Mouse (Mus musculus) splenic B cell, adult 2 months (primary cell): Measurements from ENCODE around the gene Cacna1e.
A peak's percentile ranks its signal among the peaks of the same experiment; 100 is the strongest.

ENCODE experiments used
- DNase-seq: peaks from one replicate; pipeline ENCODE4 v3.0.0-alpha.2; 2011; ENCODE audit warnings: low read depth, low spot score
- H3K27me3 ChIP-seq: 2 replicates; pipeline ENCODE4 v1.6.1; 2012; ENCODE audit warnings: mild to moderate bottlenecking, low read length, moderate library complexity, mixed read lengths; ENCODE audit not compliant: control insufficient read depth, poor library complexity, insufficient read depth, severe bottlenecking
- H3K36me3 ChIP-seq: 2 replicates; pipeline ENCODE4 v1.6.1; 2012; ENCODE audit warnings: mild to moderate bottlenecking, low read length, moderate library complexity, mixed read lengths; ENCODE audit not compliant: control insufficient read depth, poor library complexity, insufficient read depth, severe bottlenecking

Gene Cacna1e

DNA sequence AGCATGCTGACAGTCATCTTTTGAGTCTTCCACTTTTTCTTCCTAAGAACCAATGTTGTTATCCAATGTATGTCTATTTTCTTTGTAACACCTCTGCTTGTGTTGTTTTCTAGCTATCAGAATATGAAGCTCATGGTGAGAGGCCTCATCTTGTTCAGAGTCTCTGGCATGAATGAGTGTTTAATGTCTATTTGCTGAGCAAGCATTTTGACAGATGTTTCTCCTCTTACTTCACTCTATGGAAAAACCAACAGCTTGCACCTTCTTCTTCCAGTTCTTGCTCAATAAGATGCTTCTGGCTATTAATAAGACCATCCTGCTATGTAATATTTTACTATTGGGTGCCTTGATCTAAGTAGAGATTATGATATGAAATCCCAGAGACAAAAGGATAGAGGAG lies 346.9 kb downstream of the Cacna1e start:
- Histone ChIP-seq H3K36me3 (no peaks in the 10 kb centered on the region), H3K27me3 (no peaks in the 10 kb centered on the region)
- no peak for DNase-seq

DNA sequence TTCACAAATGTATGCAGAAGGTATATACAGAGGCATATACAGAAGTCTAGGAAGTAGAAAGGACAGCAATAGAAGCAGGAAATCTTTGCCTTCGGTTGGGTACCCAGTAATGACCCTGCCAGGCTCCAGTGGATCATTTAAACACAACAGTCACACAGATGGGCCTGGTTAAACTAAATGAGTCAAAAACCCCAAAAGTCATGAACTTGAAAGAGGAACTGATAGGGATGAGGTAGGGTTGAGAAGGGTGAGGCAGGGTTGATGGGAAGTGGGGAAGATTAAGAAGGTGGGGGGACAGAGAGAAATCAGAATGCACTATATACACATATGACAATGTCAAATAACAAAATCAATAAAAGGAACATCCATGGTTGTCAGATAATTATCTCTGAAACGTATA lies 347.5 kb downstream of the Cacna1e start:
- no peaks in the 10 kb centered on the region for H3K36me3 ChIP-seq
- DNase-seq: peak; percentile 10

DNA sequence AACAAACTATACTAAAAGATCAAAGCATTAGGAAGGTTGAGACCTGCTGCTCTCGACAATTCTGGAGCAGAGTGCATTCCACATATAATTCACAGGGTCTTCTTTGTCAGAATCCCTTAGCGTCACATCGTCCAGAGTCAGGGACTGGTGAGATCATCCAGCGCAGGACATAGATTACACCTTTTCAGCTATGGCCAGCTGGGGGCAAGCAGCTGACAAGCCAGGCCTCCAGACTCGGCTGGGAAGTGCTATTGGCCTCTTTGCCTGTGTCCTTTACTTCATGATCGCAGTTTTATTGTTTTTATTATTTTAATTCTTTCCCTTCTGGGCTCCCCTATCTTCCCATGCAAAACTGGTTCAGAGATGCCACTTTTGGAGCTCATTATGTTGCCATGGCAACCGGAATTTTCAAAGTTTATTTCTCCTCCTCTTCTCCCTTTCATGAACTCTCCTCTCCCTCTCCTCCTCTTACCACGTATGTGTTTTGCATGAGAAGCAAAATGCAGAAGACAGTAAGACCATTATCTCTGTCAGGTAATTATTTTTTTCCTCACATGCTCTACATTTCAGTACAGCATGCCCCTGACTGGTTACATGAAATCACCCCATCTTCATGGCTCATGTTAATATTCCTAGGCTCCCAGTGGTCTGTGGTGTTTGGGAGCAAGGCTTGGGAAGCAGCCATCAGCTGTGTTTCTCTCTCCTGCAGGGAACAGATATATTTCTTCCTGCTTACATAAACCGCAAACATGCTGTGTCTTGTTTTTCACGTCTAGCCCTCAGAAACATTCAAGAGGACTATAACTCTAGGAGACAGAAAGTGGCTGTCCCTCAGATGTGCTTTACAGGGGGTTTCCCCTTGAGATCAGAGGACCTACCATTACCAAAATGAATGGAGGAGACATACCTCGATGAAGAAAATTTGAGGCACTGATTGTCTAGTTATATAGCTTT lies 351.0 kb downstream of the Cacna1e start:
- DNase-seq: no peak
- Histone ChIP-seq H3K36me3 (no peaks in the 10 kb centered on the region), H3K27me3 (no peaks in the 10 kb centered on the region)

More for the DNA sequence above, 347.5 kb downstream of the Cacna1e start:
- no peaks in the 10 kb centered on the region for H3K27me3 ChIP-seq

DNA sequence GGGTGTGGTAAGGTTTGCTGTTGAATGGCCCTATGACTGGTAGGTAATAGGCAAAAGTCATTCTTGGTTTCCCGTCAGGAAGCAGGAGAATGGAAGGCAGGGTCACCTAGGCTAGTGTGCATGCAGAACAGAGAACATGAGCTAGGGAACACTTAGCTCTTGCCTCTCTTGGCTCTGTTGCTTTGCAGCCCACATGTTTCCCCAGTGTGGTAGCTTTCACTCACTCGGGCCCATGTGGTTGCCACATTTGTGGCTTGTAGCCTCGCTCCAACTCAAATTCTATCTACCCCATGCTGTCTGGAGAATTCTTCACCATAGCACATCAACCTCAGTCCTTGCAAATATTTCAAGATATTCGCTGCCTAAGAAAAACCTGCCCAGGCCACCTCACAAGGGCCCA lies 354.6 kb downstream of the Cacna1e start:
- no peaks in the 10 kb centered on the region; the same call in 1 of the 2 replicates for H3K27me3 ChIP-seq
- H3K36me3 ChIP-seq: no peaks in the 10 kb centered on the region
- no peak for DNase-seq

DNA sequence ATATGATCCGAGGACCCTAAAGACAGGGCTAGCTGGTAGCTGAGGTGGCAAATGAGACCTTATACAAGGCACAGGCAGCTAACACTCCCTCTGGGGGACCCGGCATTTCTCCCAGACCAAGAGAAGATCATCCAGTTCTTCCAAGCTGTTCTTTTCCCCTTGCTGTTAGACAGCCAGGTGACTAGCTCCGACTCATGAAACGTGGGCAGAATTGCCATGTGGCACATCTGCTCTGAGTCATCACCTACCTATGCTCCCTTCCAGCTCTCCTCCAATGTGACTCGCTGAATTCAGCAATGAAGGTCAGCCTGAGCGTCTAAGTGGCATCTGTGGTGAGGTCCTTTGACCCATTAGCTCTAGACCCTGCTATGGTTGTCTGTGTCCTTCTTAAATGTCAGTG lies 355.5 kb downstream of the Cacna1e start:
- no peak for DNase-seq
- Histone ChIP-seq H3K36me3 (no peaks in the 10 kb centered on the region), H3K27me3 (no peaks in the 10 kb centered on the region; the same call in 1 of the 2 replicates)

DNA sequence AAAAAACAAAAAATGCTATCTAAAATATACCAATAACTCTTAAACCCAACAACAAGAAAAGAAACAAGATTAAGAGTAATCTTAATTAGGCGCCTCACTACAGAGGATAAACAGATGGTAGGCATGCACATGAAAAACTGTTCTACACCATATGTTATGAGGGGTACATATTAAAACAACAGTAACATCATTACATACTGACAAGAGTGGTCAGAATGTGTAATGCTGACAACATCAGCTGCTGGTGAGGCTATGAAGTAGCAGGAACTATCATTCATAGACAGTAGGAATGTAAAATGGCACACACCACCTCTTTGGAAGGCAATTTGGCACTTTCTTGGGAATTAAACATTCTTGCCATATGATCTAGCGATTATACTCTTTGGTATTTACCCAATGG lies 363.6 kb downstream of the Cacna1e start:
- Histone ChIP-seq H3K27me3 (no peaks in the 10 kb centered on the region; the same call in 1 of the 2 replicates), H3K36me3 (no peaks in the 10 kb centered on the region)
- no peak for DNase-seq

DNA sequence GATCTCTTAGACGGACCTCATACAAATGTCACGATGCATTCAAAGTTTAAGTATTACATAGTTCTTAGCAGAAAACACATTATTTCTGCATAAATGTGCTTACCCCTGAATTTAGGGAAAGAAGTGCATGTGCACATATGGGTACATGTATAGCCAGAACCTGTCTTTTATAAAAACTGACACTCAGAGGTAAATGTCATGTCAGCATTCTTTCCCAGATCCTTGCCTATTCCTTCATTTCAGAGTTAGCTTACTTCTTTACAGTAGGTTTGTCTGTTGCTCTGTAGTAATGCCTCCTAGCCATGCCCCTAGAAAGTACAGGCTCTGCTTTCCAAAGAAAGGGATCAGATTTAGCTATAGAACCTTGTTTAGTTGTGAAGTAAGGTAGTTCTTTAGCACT lies 369.0 kb downstream of the Cacna1e start:
- no peak for DNase-seq
- no peaks in the 10 kb centered on the region for H3K27me3 ChIP-seq
- no peaks in the 10 kb centered on the region for H3K36me3 ChIP-seq

DNA sequence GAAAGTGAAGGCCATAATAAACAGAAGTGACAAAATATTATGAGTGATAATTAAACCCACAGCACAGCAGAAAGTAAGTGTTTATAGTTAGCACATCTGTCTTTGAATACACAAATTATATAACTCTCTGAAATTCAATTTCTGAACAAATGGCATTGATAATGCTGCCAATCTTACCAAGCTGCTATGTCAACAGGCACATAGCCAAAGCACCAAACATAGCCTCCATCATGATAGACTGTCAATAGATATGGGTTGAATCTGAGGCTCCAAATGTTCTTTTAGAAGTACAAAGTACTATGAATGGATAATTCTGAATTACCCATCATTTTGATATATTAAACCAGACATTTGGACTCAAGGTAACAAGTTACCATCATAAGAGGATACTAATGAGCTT lies 372.6 kb downstream of the Cacna1e start:
- no peaks in the 10 kb centered on the region for H3K27me3 ChIP-seq
- no peak for DNase-seq

DNA sequence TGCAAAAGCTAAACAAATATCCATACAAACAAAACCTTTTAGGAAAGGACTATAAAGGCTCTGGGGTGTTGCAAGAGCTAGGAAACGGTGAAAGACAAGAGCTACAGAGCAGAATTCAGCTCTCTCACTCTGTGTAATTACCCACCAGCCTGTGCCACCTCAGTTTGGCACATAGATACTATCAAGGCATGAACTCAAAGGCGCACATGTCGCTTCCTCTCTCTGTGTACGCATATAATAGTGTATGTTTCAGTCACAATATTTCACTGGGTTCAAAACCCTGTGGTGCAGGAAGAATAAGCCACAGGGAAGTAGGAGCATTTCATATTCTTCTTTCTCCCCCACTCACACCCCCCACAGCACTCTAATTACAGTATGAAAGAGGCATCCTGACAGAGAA lies 380.3 kb downstream of the Cacna1e start:
- Histone ChIP-seq H3K27me3 (no peaks in the 10 kb centered on the region), H3K36me3 (no peaks in the 10 kb centered on the region)
- no peak for DNase-seq

More for the DNA sequence above, 372.6 kb downstream of the Cacna1e start:
- H3K36me3 ChIP-seq: no peaks in the 10 kb centered on the region

DNA sequence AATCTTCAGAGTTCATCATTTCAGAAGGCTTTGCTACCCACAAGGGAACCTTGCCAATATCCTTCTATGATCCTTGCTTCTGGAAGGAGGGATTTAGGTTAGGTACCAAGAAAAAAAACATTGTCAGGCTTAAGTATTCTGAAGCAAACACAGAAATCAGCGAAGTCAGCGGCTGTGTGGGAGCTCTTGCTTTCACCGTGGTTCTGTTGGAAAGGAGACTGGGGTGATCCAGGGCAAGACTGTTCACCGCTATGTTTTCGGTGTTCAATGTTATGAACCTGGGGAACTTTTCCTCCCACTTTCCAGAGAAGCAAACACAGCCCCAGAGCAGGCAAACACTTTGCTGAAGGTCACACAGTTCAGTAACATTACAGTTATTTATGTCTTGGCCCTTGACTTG lies 383.4 kb downstream of the Cacna1e start:
- Histone ChIP-seq H3K36me3 (no peaks in the 10 kb centered on the region), H3K27me3 (no peaks in the 10 kb centered on the region)
- DNase-seq: no peak

DNA sequence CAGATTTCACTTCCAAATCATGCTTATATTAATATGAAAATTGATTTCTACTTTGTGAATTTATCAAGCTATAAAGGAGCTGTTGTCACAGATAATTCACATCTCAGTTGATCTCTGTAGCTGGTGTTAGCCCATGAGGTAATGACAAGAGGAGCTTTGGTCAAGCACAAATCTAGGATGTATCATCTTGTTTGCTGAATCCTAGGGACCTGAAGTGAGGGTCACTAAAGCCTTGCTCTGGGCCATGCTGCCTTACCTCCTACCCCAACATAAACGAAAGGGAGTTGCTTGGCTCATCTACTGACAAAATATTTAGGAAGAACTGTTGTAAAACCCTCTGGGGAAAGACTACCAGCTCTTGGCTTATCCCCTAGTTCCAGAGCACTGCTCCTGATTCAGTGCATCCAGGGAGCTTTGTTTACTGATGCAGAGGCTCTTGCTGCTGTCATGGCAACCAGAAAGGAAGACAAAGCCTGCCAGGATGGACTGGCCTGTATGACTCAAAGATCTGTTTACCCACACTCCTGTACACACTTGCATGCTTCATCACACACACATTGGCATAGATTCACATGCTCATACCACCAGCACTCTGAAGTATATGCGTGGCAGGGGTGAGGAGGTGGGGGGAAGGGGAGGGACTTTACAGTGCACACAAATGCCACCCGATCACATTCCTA lies 384.0 kb downstream of the Cacna1e start:
- H3K36me3 ChIP-seq: no peaks in the 10 kb centered on the region
- H3K27me3 ChIP-seq: no peaks in the 10 kb centered on the region
- DNase-seq: no peak

DNA sequence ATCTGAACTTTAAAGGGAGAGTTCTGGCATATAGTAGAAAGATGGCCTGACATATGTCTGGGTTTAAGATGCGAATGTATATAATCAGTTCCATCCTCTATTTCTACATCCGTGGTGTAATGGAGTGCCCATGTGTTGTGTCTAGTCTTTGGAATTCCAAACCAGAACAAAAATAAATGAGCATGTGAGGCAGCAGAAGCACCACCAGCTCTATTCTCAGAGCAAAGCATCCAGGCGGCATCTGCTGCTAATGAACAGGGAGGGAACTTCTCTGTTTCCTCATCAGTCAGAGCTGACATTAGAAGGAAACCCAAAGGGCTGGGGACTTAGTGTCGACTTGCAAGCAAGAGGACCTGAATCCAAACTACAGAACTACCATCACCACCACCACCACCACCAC lies 385.5 kb downstream of the Cacna1e start:
- no peaks in the 10 kb centered on the region for H3K36me3 ChIP-seq
- no peaks in the 10 kb centered on the region for H3K27me3 ChIP-seq
- no peak for DNase-seq

DNA sequence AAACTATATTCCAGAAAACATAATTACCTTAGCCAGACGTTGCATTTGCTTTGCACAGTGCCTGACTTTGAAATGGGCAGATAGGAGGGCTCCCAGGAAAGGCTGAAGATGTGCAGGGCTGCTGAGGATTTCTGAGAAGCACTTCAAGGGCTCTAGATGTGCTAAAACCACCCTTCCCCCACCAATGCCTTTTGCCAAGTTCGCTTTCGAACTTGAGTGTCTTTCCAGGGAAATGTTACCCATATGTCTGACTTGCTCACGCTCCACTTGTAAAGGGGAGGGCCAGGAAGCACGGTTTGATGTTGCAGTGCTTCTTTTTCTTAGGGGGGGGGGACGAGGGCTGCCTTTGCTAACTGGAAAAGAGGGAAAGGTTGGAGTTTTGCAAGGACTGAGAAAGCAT lies 393.2 kb downstream of the Cacna1e start:
- H3K27me3 ChIP-seq: no peaks in the 10 kb centered on the region
- H3K36me3 ChIP-seq: peaks cover 1% of the 10 kb centered on the region; the same call in 1 of the 2 replicates
- no peak for DNase-seq

DNA sequence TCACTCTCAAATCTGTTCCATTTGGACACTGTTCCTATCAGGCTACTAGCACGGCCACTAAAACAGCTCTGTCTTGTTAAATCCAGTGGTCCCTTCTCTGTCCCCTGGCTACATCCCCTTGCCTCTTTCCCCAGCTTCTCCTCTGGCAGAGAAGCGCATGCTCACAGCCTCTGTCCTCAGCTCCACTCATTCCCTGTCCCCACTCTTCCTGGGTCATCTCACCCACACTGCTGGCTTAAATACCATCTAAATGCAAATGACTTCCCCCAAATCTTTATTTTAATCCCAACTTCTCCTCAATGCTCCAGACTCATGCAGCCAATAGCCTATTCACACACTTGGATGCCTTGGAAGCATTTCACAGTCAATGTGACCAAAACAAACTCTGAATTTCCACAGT lies 407.6 kb downstream of the Cacna1e start:
- H3K36me3 ChIP-seq: no peaks in the 10 kb centered on the region
- no peak for DNase-seq

DNA sequence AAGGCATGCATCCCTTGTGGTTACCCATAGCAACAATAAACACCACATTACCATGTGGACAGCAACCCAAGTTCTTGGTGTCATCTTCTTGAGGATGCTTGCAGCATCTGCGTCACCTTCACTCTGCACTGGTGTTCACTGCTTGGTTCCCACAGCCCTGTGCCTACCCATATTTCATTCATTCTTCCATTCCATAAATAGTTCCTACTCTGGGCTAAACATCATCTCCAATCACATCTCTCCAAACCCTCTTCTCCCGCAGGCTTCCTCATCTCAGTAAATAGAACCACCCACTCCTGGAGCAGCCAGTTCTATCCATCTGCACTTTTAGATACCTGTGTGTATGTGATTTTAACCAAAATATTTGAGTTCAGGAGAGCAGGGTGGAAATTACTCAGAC lies 408.6 kb downstream of the Cacna1e start:
- DNase-seq: no peak

More for the DNA sequence above, 407.6 kb downstream of the Cacna1e start:
- H3K27me3 ChIP-seq: no peaks in the 10 kb centered on the region; the same call in 1 of the 2 replicates

More for the DNA sequence above, 408.6 kb downstream of the Cacna1e start:
- no peaks in the 10 kb centered on the region for H3K36me3 ChIP-seq
- no peaks in the 10 kb centered on the region; the same call in 1 of the 2 replicates for H3K27me3 ChIP-seq
